Mouse (Mus musculus): ENCODE results near the gene Oxa1l. TPM values are rescaled to one million over a fixed set of nuclear protein-coding genes. Genes with fewer than 3 reads are reported as not detected.

The Oxa1l gene
- polyA plus RNA-seq (2015; fragmentation: Nextera tagmentation; extraction: Ambion mirVana): 33.7 and 35.6 TPM in 2 replicates

DNA sequence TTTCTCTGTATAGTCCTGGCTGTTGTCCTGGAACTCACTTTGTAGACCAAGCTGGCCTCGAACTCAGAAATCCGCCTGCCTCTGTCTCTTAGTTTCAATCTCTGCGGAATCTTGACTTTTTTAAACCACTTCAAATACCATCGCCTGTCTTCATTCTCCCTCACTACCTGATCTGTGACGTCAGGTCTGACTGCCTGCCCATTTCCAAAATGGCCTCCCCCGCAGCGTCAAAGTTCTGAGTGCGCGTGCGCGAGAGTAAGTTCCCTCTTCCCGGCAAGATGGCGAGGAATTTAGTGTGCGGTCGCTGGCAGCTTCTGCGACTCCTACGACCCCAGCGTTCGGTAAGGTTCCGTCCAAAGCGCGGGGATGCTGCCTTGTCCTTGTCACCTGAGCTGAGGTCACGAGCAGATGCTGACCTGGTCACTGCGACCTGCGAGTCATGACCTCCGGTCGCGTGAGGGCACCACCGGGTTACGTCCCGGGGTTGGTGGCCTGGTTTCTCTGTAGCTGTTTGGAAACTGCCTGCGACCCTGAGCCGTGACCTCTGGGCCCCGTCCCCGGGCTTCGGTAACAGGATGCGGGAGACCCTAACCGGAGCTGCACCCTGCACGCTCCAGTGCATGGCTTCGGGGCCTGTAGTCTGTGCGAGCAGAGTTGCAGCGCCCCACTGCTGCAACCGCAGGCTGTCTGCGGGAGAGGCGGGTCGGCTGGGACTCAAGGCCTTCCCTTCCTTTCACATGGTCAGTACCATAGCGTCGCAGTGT, at the start of gene Oxa1l:
Gene Oxa1l, plus strand, starts transcription at position 258 of the 764 bp plus-strand sequence.
- no peaks in the 10 kb centered on the region for H3K27me3 ChIP-seq (ENCODE audit: control insufficient read depth, insufficient read depth, low read length)
- H3K9me3 ChIP-seq (replicated peaks; ENCODE audit: control insufficient read depth, low read length): no peaks in the 10 kb centered on the region
- peak within 1 kb of the TSS; percentile 97 for H3K9ac ChIP-seq (ENCODE audit: low read length)
- H3K27ac ChIP-seq (ENCODE audit: low read length): peak within 1 kb of the TSS; percentile 85
- H3K36me3 ChIP-seq (ENCODE audit: control insufficient read depth, insufficient read depth, low read length): 0 out of 2 replicates have a peak, but pooled peaks cover 15% of the 10 kb centered on the region
- peaks cover 9% of the 10 kb centered on the region for H3K4me1 ChIP-seq (ENCODE audit: control insufficient read depth, insufficient read depth, low read length)
- H3K4me3 ChIP-seq (replicated peaks; ENCODE audit: low read length): peak within 1 kb of the TSS; percentile 98
- under 1% methylated on average over 48 of the region's 48 CpGs for WGBS
- peak within 1 kb of the TSS; percentile 93 for H3K4me2 ChIP-seq (ENCODE audit: low read depth, low read length)
- peak; percentile 90 for ATAC-seq (ENCODE audit: insufficient read depth, low FRiP score)

DNA sequence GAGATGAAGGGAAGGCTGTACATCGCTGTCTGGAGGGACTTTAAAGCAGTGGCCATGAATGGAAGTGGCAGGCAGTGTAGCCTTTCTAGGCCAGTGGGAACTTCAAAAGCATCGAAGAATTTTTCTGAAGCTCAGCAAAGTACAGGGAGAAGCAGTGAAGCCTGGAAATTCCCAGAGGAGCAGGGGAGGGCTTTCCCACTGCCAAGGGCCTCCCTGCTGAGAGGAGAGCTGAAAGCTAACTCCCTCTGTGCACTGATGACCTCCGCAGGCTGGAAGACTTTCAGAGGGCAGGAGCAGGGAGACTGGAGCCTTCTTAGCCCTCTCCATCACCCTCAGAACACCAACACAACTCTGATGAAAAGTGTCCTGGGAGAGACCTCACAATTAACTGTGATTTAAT, 48.9 kb upstream of the Oxa1l start:
- 38% methylated on average over 3 of the region's 3 CpGs for WGBS

GRCm38 (mm10) chr14:54321556-54322376, 38.9 kb upstream of the Oxa1l start:
- no peaks in the 10 kb centered on the region for H3K9me3 ChIP-seq (replicated peaks; ENCODE audit: control insufficient read depth, low read length)
- no peak overlapping the region for H3K4me2 ChIP-seq (ENCODE audit: low read depth, low read length)
- WGBS: 66% methylated on average over 18 of the region's 18 CpGs
- no peaks in the 10 kb centered on the region for H3K27me3 ChIP-seq (ENCODE audit: control insufficient read depth, insufficient read depth, low read length)
- no peaks in the 10 kb centered on the region for H3K36me3 ChIP-seq (ENCODE audit: control insufficient read depth, insufficient read depth, low read length)
- no peak overlapping the region for H3K27ac ChIP-seq (ENCODE audit: low read length)
- H3K4me1 ChIP-seq (ENCODE audit: control insufficient read depth, insufficient read depth, low read length): no peaks in the 10 kb centered on the region
- H3K4me3 ChIP-seq (replicated peaks; ENCODE audit: low read length): no peak overlapping the region
- H3K9ac ChIP-seq (ENCODE audit: low read length): no peak overlapping the region
- ATAC-seq (ENCODE audit: insufficient read depth, low FRiP score): no peak

More for the DNA sequence above, 48.9 kb upstream of the Oxa1l start:
- H3K4me3 ChIP-seq (replicated peaks; ENCODE audit: low read length): no peak overlapping the region
- ATAC-seq (ENCODE audit: insufficient read depth, low FRiP score): no peak
- H3K9me3 ChIP-seq (replicated peaks; ENCODE audit: control insufficient read depth, low read length): no peaks in the 10 kb centered on the region
- H3K27ac ChIP-seq (ENCODE audit: low read length): no peak overlapping the region
- H3K36me3 ChIP-seq (ENCODE audit: control insufficient read depth, insufficient read depth, low read length): no peaks in the 10 kb centered on the region
- H3K27me3 ChIP-seq (ENCODE audit: control insufficient read depth, insufficient read depth, low read length): no peaks in the 10 kb centered on the region
- no peaks in the 10 kb centered on the region for H3K4me1 ChIP-seq (ENCODE audit: control insufficient read depth, insufficient read depth, low read length)
- H3K9ac ChIP-seq (ENCODE audit: low read length): no peak overlapping the region
- H3K4me2 ChIP-seq (ENCODE audit: low read depth, low read length): no peak overlapping the region

- Histone ChIP-seq H3K36me3 (ENCODE audit: control insufficient read depth, insufficient read depth, low read length) (no peaks in the 10 kb centered on the region), H3K27ac (ENCODE audit: low read length) (no peak overlapping the region), H3K4me1 (ENCODE audit: control insufficient read depth, insufficient read depth, low read length) (no peaks in the 10 kb centered on the region), H3K9me3 (replicated peaks; ENCODE audit: control insufficient read depth, low read length) (no peaks in the 10 kb centered on the region), H3K4me2 (ENCODE audit: low read depth, low read length) (no peak overlapping the region), H3K4me3 (replicated peaks; ENCODE audit: low read length) (no peak overlapping the region), H3K27me3 (ENCODE audit: control insufficient read depth, insufficient read depth, low read length) (no peaks in the 10 kb centered on the region), H3K9ac (ENCODE audit: low read length) (no peak overlapping the region)
- no peak for ATAC-seq (ENCODE audit: insufficient read depth, low FRiP score)
- WGBS: 62% methylated on average over 5 of the region's 5 CpGs
Observed at GRCm38 (mm10) chr14:54324486-54324885, 36.1 kb upstream of the Oxa1l start.

DNA sequence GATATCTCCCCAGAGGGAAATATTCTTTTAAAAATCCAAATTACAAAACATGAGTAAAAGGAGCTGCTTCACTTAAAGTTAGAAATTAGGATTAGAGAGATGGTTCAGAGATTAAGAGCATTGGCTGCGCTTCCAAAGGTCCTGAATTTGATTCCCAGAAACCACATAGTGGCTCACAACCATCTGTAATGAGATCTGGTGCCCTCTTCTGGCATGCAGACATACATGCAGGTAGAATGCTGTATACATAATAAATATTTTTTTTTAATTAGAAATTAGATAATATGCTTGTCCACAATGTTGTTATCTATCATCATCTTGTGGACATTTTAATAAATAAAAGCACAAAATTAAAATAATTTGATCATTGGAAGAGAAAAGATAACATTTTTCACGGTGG, 32.1 kb upstream of the Oxa1l start:
- no peaks in the 10 kb centered on the region for H3K36me3 ChIP-seq (ENCODE audit: control insufficient read depth, insufficient read depth, low read length)
- H3K9me3 ChIP-seq (replicated peaks; ENCODE audit: control insufficient read depth, low read length): no peaks in the 10 kb centered on the region
- WGBS: 83% methylated on average over 2 of the region's 2 CpGs
- H3K9ac ChIP-seq (ENCODE audit: low read length): no peak overlapping the region
- H3K4me1 ChIP-seq (ENCODE audit: control insufficient read depth, insufficient read depth, low read length): no peaks in the 10 kb centered on the region
- no peaks in the 10 kb centered on the region for H3K27me3 ChIP-seq (ENCODE audit: control insufficient read depth, insufficient read depth, low read length)
- no peak overlapping the region for H3K4me3 ChIP-seq (replicated peaks; ENCODE audit: low read length)
- H3K4me2 ChIP-seq (ENCODE audit: low read depth, low read length): no peak overlapping the region
- no peak for ATAC-seq (ENCODE audit: insufficient read depth, low FRiP score)
- no peak overlapping the region for H3K27ac ChIP-seq (ENCODE audit: low read length)

DNA sequence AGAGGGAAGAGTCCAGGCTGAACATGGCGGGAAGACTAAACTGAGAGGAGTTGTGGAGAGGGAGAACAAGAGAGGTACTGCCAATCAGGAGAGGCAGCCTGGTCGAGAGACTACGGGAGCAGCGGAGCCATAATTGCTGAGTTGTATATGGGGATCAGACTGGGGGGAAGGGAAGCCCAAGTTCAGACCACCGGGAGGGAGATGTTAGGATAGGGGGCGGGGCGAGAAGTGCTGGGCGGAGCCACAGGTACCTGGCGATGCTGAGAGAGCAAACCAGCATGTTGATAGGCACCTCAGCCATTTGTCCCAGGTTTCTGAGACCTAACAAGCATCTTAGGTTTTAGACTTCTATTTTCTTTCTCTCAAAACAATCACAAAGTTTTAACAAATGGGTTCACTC, 31.4 kb upstream of the Oxa1l start:
- no peaks in the 10 kb centered on the region for H3K36me3 ChIP-seq (ENCODE audit: control insufficient read depth, insufficient read depth, low read length)
- H3K4me3 ChIP-seq (replicated peaks; ENCODE audit: low read length): no peak overlapping the region
- H3K4me1 ChIP-seq (ENCODE audit: control insufficient read depth, insufficient read depth, low read length): no peaks in the 10 kb centered on the region
- H3K27me3 ChIP-seq (ENCODE audit: control insufficient read depth, insufficient read depth, low read length): no peaks in the 10 kb centered on the region
- WGBS: 36% methylated on average over 9 of the region's 9 CpGs
- H3K9ac ChIP-seq (ENCODE audit: low read length): no peak overlapping the region
- ATAC-seq (ENCODE audit: insufficient read depth, low FRiP score): no peak
- H3K9me3 ChIP-seq (replicated peaks; ENCODE audit: control insufficient read depth, low read length): no peaks in the 10 kb centered on the region
- no peak overlapping the region for H3K4me2 ChIP-seq (ENCODE audit: low read depth, low read length)
- H3K27ac ChIP-seq (ENCODE audit: low read length): no peak overlapping the region

- Histone ChIP-seq H3K4me2 (ENCODE audit: low read depth, low read length) (no peak overlapping the region), H3K9me3 (replicated peaks; ENCODE audit: control insufficient read depth, low read length) (no peaks in the 10 kb centered on the region), H3K27ac (ENCODE audit: low read length) (no peak overlapping the region), H3K4me3 (replicated peaks; ENCODE audit: low read length) (no peak overlapping the region), H3K4me1 (ENCODE audit: control insufficient read depth, insufficient read depth, low read length) (no peaks in the 10 kb centered on the region), H3K36me3 (ENCODE audit: control insufficient read depth, insufficient read depth, low read length) (no peaks in the 10 kb centered on the region), H3K9ac (ENCODE audit: low read length) (no peak overlapping the region), H3K27me3 (ENCODE audit: control insufficient read depth, insufficient read depth, low read length) (no peaks in the 10 kb centered on the region)
- 72% methylated on average over 1 of the region's 1 CpGs for WGBS
- no peak for ATAC-seq (ENCODE audit: insufficient read depth, low FRiP score)
Observed at GRCm38 (mm10) chr14:54331178-54331577, 29.5 kb upstream of the Oxa1l start.

GRCm38 (mm10) chr14:54332176-54333074, 28.2 kb upstream of the Oxa1l start:
- no peak for ATAC-seq (ENCODE audit: insufficient read depth, low FRiP score)
- WGBS: 79% methylated on average over 5 of the region's 5 CpGs
- no peaks in the 10 kb centered on the region for H3K9me3 ChIP-seq (replicated peaks; ENCODE audit: control insufficient read depth, low read length)
- H3K27ac ChIP-seq (ENCODE audit: low read length): no peak overlapping the region
- no peak overlapping the region for H3K9ac ChIP-seq (ENCODE audit: low read length)
- no peaks in the 10 kb centered on the region for H3K4me1 ChIP-seq (ENCODE audit: control insufficient read depth, insufficient read depth, low read length)
- H3K27me3 ChIP-seq (ENCODE audit: control insufficient read depth, insufficient read depth, low read length): no peaks in the 10 kb centered on the region
- no peak overlapping the region for H3K4me2 ChIP-seq (ENCODE audit: low read depth, low read length)
- H3K36me3 ChIP-seq (ENCODE audit: control insufficient read depth, insufficient read depth, low read length): no peaks in the 10 kb centered on the region
- no peak overlapping the region for H3K4me3 ChIP-seq (replicated peaks; ENCODE audit: low read length)
